Mouse (Mus musculus) heart, embryonic 16.5 days (tissue): ENCODE results near the gene Bzw2. TPM values are rescaled to one million over a fixed set of nuclear protein-coding genes. Genes with fewer than 3 reads are reported as not detected.

Experiments
- ATAC-seq: fragments of 200-750 bp; cut with Nextera tagmentation; replicated peaks from 2 replicates; pipeline ENCODE4 v1.8.0; 2017; ENCODE audit warnings: moderate number of reproducible peaks; ENCODE audit not compliant: insufficient read depth, low FRiP score; ENCODE audit errors: extremely low read depth
- H3K27ac ChIP-seq: fragments of 300-500 bp; sonication (generic); 2 replicates; pipeline ENCODE4 v1.5.1; 2014; ENCODE audit warnings: mild to moderate bottlenecking, low read length, control low read depth, moderate library complexity
- H3K27me3 ChIP-seq: fragments of 300-500 bp; sonication (generic); 2 replicates; pipeline ENCODE4 v1.6.1; 2014; ENCODE audit warnings: low read length, mixed read lengths; ENCODE audit not compliant: control insufficient read depth, insufficient read depth
- H3K36me3 ChIP-seq: fragments of 300-500 bp; sonication (generic); 2 replicates; pipeline ENCODE4 v1.6.1; 2014; ENCODE audit not compliant: control insufficient read depth, insufficient read depth
- H3K4me1 ChIP-seq: fragments of 300-500 bp; sonication (generic); 2 replicates; pipeline ENCODE4 v1.6.1; 2014; ENCODE audit warnings: low read length, mixed read lengths; ENCODE audit not compliant: control insufficient read depth, insufficient read depth
- H3K4me2 ChIP-seq: fragments of 300-500 bp; sonication (generic); 2 replicates; pipeline ENCODE4 v1.6.1; 2014; ENCODE audit warnings: low read depth, mild to moderate bottlenecking, control low read depth, low read length
- H3K4me3 ChIP-seq: fragments of 300-500 bp; sonication (generic); 2 replicates; pipeline ENCODE4 v1.5.1; 2014; ENCODE audit warnings: mild to moderate bottlenecking, control low read depth, low read length
- H3K9ac ChIP-seq: fragments of 300-500 bp; sonication (generic); 2 replicates; pipeline ENCODE4 v1.6.1; 2014; ENCODE audit warnings: low read length, control low read depth
- H3K9me3 ChIP-seq: fragments of 300-500 bp; sonication (generic); replicated peaks from 2 replicates; pipeline ENCODE4 v1.6.1; 2016; ENCODE audit warnings: low read length; ENCODE audit not compliant: control insufficient read depth
- WGBS: fragments of 180-500 bp; shearing (Covaris S2); extraction: QIAGEN DNeasy Blood & Tissue Kit; methylation state at CpG from one replicate; pipeline ENCODE4 v1.1.7; 2014; 5-methylcytosine and 5-hydroxymethylcytosine counted together
- polyA plus RNA-seq: library from polyadenylated mRNA; unstranded; fragments of >200 nt; fragmentation: Nextera tagmentation; extraction: Ambion mirVana; gene quantifications from 2 replicates; pipeline ENCODE4 v1.2.1, GENCODE M21; 2015

Bzw2 gene
- polyA plus RNA-seq, 1 experiment from 2014 or later = 210 TPM

- Histone ChIP-seq H3K4me1 (no peaks in the 10 kb centered on the region), H3K4me3 (no peak overlapping the region), H3K27me3 (no peaks in the 10 kb centered on the region), H3K9me3 (no peaks in the 10 kb centered on the region; the same call in 1 of the 2 replicates), H3K4me2 (no peak overlapping the region), H3K27ac (no peak overlapping the region), H3K9ac (no peak overlapping the region), H3K36me3 (peaks cover 46% of the 10 kb centered on the region)
- 93% methylated on average over 8 of the region's 8 CpGs for WGBS
- no peak for ATAC-seq
Measured at GRCm38 (mm10) chr12:36102733-36103591, 54.9 kb downstream of the Bzw2 start.

GRCm38 (mm10) chr12:36095371-36095880, 62.5 kb downstream of the Bzw2 start:
- whole genome bisulfite sequencing = 86% methylated on average over 7 of the region's 7 CpGs
- H3K27me3 ChIP-seq = no peaks in the 10 kb centered on the region
- no peak overlapping the region for H3K4me2 ChIP-seq
- H3K36me3 ChIP-seq = peaks cover 31% of the 10 kb centered on the region
- ATAC-seq = no peak
- no peaks in the 10 kb centered on the region for H3K4me1 ChIP-seq
- H3K27ac ChIP-seq = no peak overlapping the region
- H3K9me3 ChIP-seq = no peaks in the 10 kb centered on the region
- H3K4me3 ChIP-seq = no peak overlapping the region
- no peak overlapping the region for H3K9ac ChIP-seq

GRCm38 (mm10) chr12:36093081-36093670, 64.7 kb downstream of the Bzw2 start:
- no peak overlapping the region for H3K27ac ChIP-seq

GRCm38 (mm10) chr12:36091964-36092363, 65.9 kb downstream of the Bzw2 start:
- no peaks in the 10 kb centered on the region for H3K27me3 ChIP-seq
- H3K36me3 ChIP-seq = peaks cover 24% of the 10 kb centered on the region
- H3K27ac ChIP-seq = no peak overlapping the region
- no peaks in the 10 kb centered on the region for H3K9me3 ChIP-seq
- WGBS = 90% methylated on average over 10 of the region's 10 CpGs
- H3K4me1 ChIP-seq = peaks cover 4% of the 10 kb centered on the region; the same call in 1 of the 2 replicates
- no peak overlapping the region for H3K4me3 ChIP-seq
- ATAC-seq = no peak
- H3K4me2 ChIP-seq = no peak overlapping the region
- no peak overlapping the region for H3K9ac ChIP-seq

More at GRCm38 (mm10) chr12:36093081-36093670, 64.7 kb downstream of the Bzw2 start:
- H3K27me3 ChIP-seq = no peaks in the 10 kb centered on the region
- no peaks in the 10 kb centered on the region for H3K9me3 ChIP-seq
- H3K4me1 ChIP-seq = peaks cover 4% of the 10 kb centered on the region; the same call in 1 of the 2 replicates
- H3K4me3 ChIP-seq = no peak overlapping the region
- WGBS = 70% methylated on average over 8 of the region's 8 CpGs
- no peak for ATAC-seq
- no peak overlapping the region for H3K4me2 ChIP-seq
- peaks cover 24% of the 10 kb centered on the region for H3K36me3 ChIP-seq
- no peak overlapping the region for H3K9ac ChIP-seq

GRCm38 (mm10) chr12:36089221-36089620, 68.7 kb downstream of the Bzw2 start:
- H3K9me3 ChIP-seq = no peaks in the 10 kb centered on the region
- H3K9ac ChIP-seq = no peak overlapping the region
- ATAC-seq = no peak
- 37% methylated on average over 6 of the region's 6 CpGs for WGBS
- no peak overlapping the region for H3K27ac ChIP-seq
- no peak overlapping the region for H3K4me3 ChIP-seq
- H3K36me3 ChIP-seq = peaks cover 16% of the 10 kb centered on the region
- no peak overlapping the region for H3K4me2 ChIP-seq
- H3K27me3 ChIP-seq = no peaks in the 10 kb centered on the region
- H3K4me1 ChIP-seq = peaks cover 4% of the 10 kb centered on the region; the same call in 1 of the 2 replicates

GRCm38 (mm10) chr12:36088804-36089203, 69.1 kb downstream of the Bzw2 start:
- Histone ChIP-seq H3K4me3 (no peak overlapping the region), H3K9ac (no peak overlapping the region), H3K27ac (no peak overlapping the region), H3K9me3 (no peaks in the 10 kb centered on the region), H3K4me1 (peaks cover 4% of the 10 kb centered on the region; the same call in 1 of the 2 replicates), H3K4me2 (no peak overlapping the region), H3K27me3 (no peaks in the 10 kb centered on the region), H3K36me3 (peaks cover 16% of the 10 kb centered on the region)
- 91% methylated on average over 1 of the region's 1 CpGs for WGBS
- ATAC-seq = no peak

- no peaks in the 10 kb centered on the region for H3K36me3 ChIP-seq
- H3K27ac ChIP-seq = no peak overlapping the region
- H3K27me3 ChIP-seq = no peaks in the 10 kb centered on the region
- peaks cover 4% of the 10 kb centered on the region; the same call in 1 of the 2 replicates for H3K4me1 ChIP-seq
- no peak overlapping the region for H3K4me3 ChIP-seq
- no peak overlapping the region for H3K9ac ChIP-seq
- H3K9me3 ChIP-seq = no peaks in the 10 kb centered on the region
- H3K4me2 ChIP-seq = no peak overlapping the region
- ATAC-seq = no peak
- 87% methylated on average over 2 of the region's 2 CpGs for WGBS
Measured at GRCm38 (mm10) chr12:36085380-36085779, 72.5 kb downstream of the Bzw2 start.

- Histone ChIP-seq H3K4me1 (no peaks in the 10 kb centered on the region), H3K9ac (no peak overlapping the region), H3K9me3 (no peaks in the 10 kb centered on the region), H3K4me2 (no peak overlapping the region), H3K27ac (no peak overlapping the region), H3K36me3 (no peaks in the 10 kb centered on the region), H3K27me3 (no peaks in the 10 kb centered on the region), H3K4me3 (no peak overlapping the region)
- WGBS = 56% methylated on average over 4 of the region's 4 CpGs
- no peak for ATAC-seq
Measured at GRCm38 (mm10) chr12:36078101-36078899, 79.6 kb downstream of the Bzw2 start.
